Mouse (Mus musculus): ENCODE data around the gene Skap2. TPM values are rescaled to one million over a fixed set of nuclear protein-coding genes. Genes with fewer than 3 reads are reported as not detected.

Gene Skap2
- polyA plus RNA-seq, 1 experiment from 2014 or later, result 30.3 TPM

DNA sequence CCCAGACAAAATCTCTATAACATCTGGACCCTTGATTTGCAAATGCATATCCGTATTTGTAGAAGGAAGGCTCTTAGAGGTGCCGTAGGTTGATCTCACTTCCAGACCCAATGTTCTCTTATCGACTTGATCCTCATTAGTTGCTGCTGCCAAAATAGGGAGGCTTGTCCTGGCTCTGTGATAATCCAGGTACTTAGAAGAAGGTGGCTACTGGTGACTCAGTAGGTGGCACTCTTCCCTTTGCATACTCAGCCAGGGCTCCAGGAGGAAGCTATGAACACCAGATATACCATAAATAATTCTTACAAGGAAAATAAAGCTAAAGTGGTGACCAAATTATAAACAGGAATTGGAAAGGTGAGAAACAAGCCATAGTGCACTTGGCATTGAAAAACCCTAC lies 3.6 kb downstream of the Skap2 start:
- peaks cover 22% of the 10 kb centered on the region for H3K27me3 ChIP-seq (replicated peaks; ENCODE audit: control insufficient read depth, insufficient read depth, low read length)
- no peaks in the 10 kb centered on the region for H3K9me3 ChIP-seq (ENCODE audit: control insufficient read depth, low read length)
- no peak overlapping the region for H3K4me2 ChIP-seq (ENCODE audit: low read length)
- no peak for ATAC-seq
- 52% methylated on average over 3 of the region's 3 CpGs for WGBS
- peaks cover 3% of the 10 kb centered on the region; the same call in 1 of the 2 replicates for H3K4me1 ChIP-seq (ENCODE audit: control insufficient read depth, insufficient read depth, low read depth, low read length)
- no peak overlapping the region for H3K27ac ChIP-seq (ENCODE audit: low read depth, low read length)
- no peak overlapping the region for H3K4me3 ChIP-seq (ENCODE audit: low read length)
- H3K9ac ChIP-seq (ENCODE audit: low read depth, low read length), result no peak overlapping the region
- no peaks in the 10 kb centered on the region for H3K36me3 ChIP-seq (ENCODE audit: control insufficient read depth, insufficient read depth, low read length)

DNA sequence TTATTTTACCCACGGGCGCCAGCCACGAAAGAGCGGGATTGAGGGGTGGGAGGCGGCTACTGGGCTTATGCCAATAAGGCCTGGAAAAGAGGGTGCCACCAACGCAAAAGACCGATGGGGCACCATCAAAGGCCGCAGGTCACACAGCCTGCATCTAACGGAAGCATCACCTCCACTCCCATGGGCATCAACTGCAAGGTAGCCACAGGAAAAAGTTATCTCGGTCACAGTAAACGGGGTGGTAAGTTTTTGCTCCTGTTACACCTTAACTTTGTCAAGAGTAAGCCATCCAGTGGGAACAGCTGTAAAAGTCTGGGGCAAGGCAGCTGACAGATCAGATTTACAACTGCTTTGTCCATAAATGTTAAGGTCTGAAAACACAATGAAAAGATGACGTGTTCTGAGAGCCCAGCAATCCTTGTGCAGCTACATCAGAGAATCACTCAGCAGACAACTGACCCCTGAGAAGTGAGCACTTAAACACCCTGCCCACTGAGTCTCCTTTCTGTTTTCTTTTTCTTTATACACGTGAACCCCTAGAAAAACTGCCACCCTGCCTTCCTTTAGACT lies 5.6 kb downstream of the Skap2 start:
- Histone ChIP-seq H3K36me3 (ENCODE audit: control insufficient read depth, insufficient read depth, low read length) (no peaks in the 10 kb centered on the region), H3K4me2 (ENCODE audit: low read length) (peak overlapping the region; percentile 37), H3K27me3 (replicated peaks; ENCODE audit: control insufficient read depth, insufficient read depth, low read length) (peaks cover 27% of the 10 kb centered on the region), H3K27ac (ENCODE audit: low read depth, low read length) (no peak overlapping the region), H3K4me3 (ENCODE audit: low read length) (no peak overlapping the region), H3K9ac (ENCODE audit: low read depth, low read length) (no peak overlapping the region), H3K4me1 (ENCODE audit: control insufficient read depth, insufficient read depth, low read depth, low read length) (peaks cover 1% of the 10 kb centered on the region; the same call in 1 of the 2 replicates), H3K9me3 (ENCODE audit: control insufficient read depth, low read length) (no peaks in the 10 kb centered on the region)
- 16% methylated on average over 13 of the region's 13 CpGs for WGBS
- ATAC-seq, result no peak

DNA sequence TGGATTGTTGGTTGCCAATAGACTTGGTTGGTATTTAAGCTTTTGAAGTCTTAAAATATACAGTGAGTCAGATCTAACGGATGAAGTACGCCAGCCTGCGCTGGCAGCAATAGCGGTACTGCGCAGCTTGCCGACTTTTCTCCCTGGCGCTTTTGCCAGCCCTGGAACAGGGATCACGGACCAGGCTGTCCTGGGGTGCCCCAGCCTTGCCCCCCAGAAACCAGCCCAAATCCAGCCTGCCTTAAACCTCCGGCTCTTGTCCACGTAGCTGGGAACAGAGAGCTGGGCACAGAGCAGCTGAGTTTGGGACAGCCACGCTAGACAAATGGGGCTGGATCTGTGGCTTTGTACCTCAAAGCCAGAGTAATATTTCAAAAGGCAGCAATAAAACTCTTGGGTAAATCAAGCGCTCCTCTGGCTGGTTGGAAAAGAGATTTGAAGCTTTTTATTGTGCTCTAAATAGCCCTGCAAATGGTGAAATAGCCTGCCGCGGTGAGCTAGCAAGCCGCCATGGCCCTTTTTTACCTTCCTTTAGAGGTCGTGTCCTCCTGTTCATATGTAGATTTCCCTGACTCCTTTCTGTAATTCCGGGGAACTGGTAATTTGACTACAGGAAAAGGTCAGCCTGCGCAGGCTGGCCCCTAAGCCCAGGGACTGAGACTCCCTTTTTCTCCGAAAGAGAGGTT lies 6.2 kb downstream of the Skap2 start:
- Histone ChIP-seq H3K9me3 (ENCODE audit: control insufficient read depth, low read length) (no peaks in the 10 kb centered on the region), H3K36me3 (ENCODE audit: control insufficient read depth, insufficient read depth, low read length) (no peaks in the 10 kb centered on the region), H3K9ac (ENCODE audit: low read depth, low read length) (no peak overlapping the region), H3K27ac (ENCODE audit: low read depth, low read length) (no peak overlapping the region), H3K27me3 (replicated peaks; ENCODE audit: control insufficient read depth, insufficient read depth, low read length) (peaks cover 26% of the 10 kb centered on the region), H3K4me3 (ENCODE audit: low read length) (peak overlapping the region; percentile 8), H3K4me2 (ENCODE audit: low read length) (peak overlapping the region; percentile 37), H3K4me1 (ENCODE audit: control insufficient read depth, insufficient read depth, low read depth, low read length) (no peaks in the 10 kb centered on the region)
- WGBS, result 6% methylated on average over 19 of the region's 19 CpGs
- ATAC-seq, result no peak

GRCm38 (mm10) chr6:52005616-52005962 lies 6.8 kb downstream of the Skap2 start:
- Histone ChIP-seq H3K4me1 (ENCODE audit: control insufficient read depth, insufficient read depth, low read depth, low read length) (no peaks in the 10 kb centered on the region), H3K9ac (ENCODE audit: low read depth, low read length) (no peak overlapping the region), H3K4me3 (ENCODE audit: low read length) (no peak overlapping the region), H3K27me3 (replicated peaks; ENCODE audit: control insufficient read depth, insufficient read depth, low read length) (peaks cover 26% of the 10 kb centered on the region), H3K36me3 (ENCODE audit: control insufficient read depth, insufficient read depth, low read length) (no peaks in the 10 kb centered on the region), H3K27ac (ENCODE audit: low read depth, low read length) (no peak overlapping the region), H3K9me3 (ENCODE audit: control insufficient read depth, low read length) (no peaks in the 10 kb centered on the region), H3K4me2 (ENCODE audit: low read length) (peak overlapping the region; percentile 37; the same call in 1 of the 2 replicates)
- ATAC-seq, result no peak
- 14% methylated on average over 8 of the region's 8 CpGs for WGBS

GRCm38 (mm10) chr6:52004995-52005394 lies 7.4 kb downstream of the Skap2 start:
- ATAC-seq, result no peak
- WGBS, result 40% methylated on average over 3 of the region's 3 CpGs
- no peak overlapping the region for H3K4me3 ChIP-seq (ENCODE audit: low read length)
- H3K9me3 ChIP-seq (ENCODE audit: control insufficient read depth, low read length), result no peaks in the 10 kb centered on the region
- H3K4me1 ChIP-seq (ENCODE audit: control insufficient read depth, insufficient read depth, low read depth, low read length), result no peaks in the 10 kb centered on the region
- H3K27me3 ChIP-seq (replicated peaks; ENCODE audit: control insufficient read depth, insufficient read depth, low read length), result peaks cover 26% of the 10 kb centered on the region
- no peaks in the 10 kb centered on the region for H3K36me3 ChIP-seq (ENCODE audit: control insufficient read depth, insufficient read depth, low read length)
- H3K4me2 ChIP-seq (ENCODE audit: low read length), result no peak overlapping the region
- H3K27ac ChIP-seq (ENCODE audit: low read depth, low read length), result no peak overlapping the region
- H3K9ac ChIP-seq (ENCODE audit: low read depth, low read length), result no peak overlapping the region

DNA sequence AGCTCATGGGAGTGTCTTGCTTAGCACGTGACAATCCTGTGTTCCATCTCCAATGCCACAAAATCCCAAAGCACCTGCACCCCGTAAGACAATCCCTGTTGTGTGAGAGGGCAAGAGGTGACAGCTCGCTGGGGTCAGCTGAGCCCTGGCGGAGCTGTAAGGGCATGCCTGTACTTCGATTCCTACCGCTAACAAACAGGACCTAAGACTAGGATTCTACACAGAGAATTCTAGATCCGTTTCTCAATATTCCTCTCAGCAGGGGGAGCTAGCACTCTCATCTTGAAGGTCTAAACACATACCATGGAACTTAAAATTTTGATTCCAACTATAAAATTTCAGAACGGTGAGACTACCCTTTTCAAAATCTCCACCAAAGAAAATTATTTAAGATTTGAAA lies 9.7 kb downstream of the Skap2 start:
- WGBS, result 36% methylated on average over 8 of the region's 8 CpGs
- no peak overlapping the region; the same call in 1 of the 2 replicates for H3K27ac ChIP-seq (ENCODE audit: low read depth, low read length)
- H3K9me3 ChIP-seq (ENCODE audit: control insufficient read depth, low read length), result no peaks in the 10 kb centered on the region
- H3K4me3 ChIP-seq (ENCODE audit: low read length), result no peak overlapping the region
- H3K4me2 ChIP-seq (ENCODE audit: low read length), result no peak overlapping the region
- H3K4me1 ChIP-seq (ENCODE audit: control insufficient read depth, insufficient read depth, low read depth, low read length), result no peaks in the 10 kb centered on the region
- H3K36me3 ChIP-seq (ENCODE audit: control insufficient read depth, insufficient read depth, low read length), result no peaks in the 10 kb centered on the region
- H3K27me3 ChIP-seq (replicated peaks; ENCODE audit: control insufficient read depth, insufficient read depth, low read length), result peaks cover 19% of the 10 kb centered on the region
- H3K9ac ChIP-seq (ENCODE audit: low read depth, low read length), result no peak overlapping the region; the same call in 1 of the 2 replicates
- ATAC-seq, result no peak

DNA sequence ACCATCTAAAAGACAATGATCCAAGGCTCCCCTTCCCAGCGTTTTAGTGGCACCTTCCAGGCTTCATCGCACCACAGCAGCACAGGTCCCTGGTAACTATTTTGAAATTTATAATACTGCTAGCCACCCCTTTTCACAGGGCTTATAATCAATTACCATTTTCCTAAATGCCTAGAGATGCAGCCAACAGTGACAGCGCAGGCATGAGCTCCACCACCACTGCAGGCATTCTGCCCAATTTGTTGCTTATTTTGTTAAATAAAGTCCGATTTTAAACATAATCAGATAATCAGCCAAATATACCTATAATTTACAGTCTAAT lies 13.2 kb downstream of the Skap2 start:
- no peak overlapping the region for H3K4me3 ChIP-seq (ENCODE audit: low read length)
- no peaks in the 10 kb centered on the region for H3K36me3 ChIP-seq (ENCODE audit: control insufficient read depth, insufficient read depth, low read length)
- ATAC-seq, result no peak
- H3K9me3 ChIP-seq (ENCODE audit: control insufficient read depth, low read length), result no peaks in the 10 kb centered on the region
- peaks cover 11% of the 10 kb centered on the region for H3K27me3 ChIP-seq (replicated peaks; ENCODE audit: control insufficient read depth, insufficient read depth, low read length)
- H3K4me1 ChIP-seq (ENCODE audit: control insufficient read depth, insufficient read depth, low read depth, low read length), result no peaks in the 10 kb centered on the region
- no peak overlapping the region for H3K27ac ChIP-seq (ENCODE audit: low read depth, low read length)
- 70% methylated on average over 4 of the region's 4 CpGs for WGBS
- H3K4me2 ChIP-seq (ENCODE audit: low read length), result no peak overlapping the region
- no peak overlapping the region for H3K9ac ChIP-seq (ENCODE audit: low read depth, low read length)

DNA sequence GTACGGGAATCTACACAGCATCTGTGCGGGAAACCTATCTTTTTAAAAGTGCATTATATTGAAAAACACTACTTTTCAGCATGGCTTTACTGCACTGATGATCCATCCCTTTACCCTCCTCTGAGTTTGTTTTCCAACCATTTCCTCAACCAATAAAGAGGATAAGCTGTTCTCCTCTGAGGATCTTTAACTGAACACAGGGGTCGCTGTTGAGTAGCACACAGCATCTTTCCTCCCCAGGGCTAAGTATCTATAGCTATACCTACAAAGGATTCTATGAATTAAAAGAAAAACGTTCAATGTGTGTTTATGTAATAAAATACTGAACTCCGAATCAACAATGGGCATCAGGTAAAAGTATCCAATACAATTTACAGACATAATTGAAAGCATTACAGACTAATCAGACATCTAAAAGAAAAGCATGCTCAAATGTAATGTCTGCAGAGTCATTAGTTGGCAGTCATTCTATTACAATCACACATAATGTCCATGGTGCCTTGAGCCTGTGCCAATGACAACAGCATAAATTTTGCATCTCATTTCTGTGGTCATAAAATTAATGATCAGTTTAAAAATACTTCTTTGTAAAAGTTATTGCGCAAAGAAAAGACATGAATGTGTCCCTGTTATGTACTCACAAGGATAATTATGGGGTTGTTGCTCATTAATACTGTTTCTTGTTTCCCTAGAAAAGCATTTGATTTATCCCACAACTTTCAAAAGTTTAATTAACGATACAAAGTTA lies 13.8 kb downstream of the Skap2 start:
- Histone ChIP-seq H3K4me2 (ENCODE audit: low read length) (no peak overlapping the region), H3K27me3 (replicated peaks; ENCODE audit: control insufficient read depth, insufficient read depth, low read length) (peaks cover 8% of the 10 kb centered on the region), H3K4me1 (ENCODE audit: control insufficient read depth, insufficient read depth, low read depth, low read length) (no peaks in the 10 kb centered on the region), H3K9ac (ENCODE audit: low read depth, low read length) (no peak overlapping the region), H3K36me3 (ENCODE audit: control insufficient read depth, insufficient read depth, low read length) (no peaks in the 10 kb centered on the region), H3K4me3 (ENCODE audit: low read length) (no peak overlapping the region), H3K27ac (ENCODE audit: low read depth, low read length) (no peak overlapping the region), H3K9me3 (ENCODE audit: control insufficient read depth, low read length) (no peaks in the 10 kb centered on the region)
- no peak for ATAC-seq
- 51% methylated on average over 7 of the region's 7 CpGs for WGBS

DNA sequence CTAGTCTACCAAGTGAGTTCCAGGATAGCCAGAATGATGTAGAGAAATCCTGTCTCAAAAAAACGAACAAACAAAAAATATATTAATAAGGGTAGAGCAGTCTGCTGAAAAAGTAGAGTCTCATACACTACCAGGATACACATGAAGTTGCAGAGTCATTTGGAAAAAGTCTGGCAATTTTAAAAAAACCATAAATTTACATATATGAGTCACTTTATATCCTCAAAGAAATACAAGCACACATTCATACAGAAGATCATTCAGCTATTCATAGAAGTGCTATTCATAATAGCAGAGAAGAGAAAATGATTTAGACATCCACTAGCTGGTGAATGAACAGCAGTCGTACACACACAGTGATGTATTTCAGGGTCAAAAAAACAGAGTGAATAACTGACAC lies 24.4 kb downstream of the Skap2 start:
- no peak overlapping the region for H3K9ac ChIP-seq (ENCODE audit: low read depth, low read length)
- no peak overlapping the region for H3K4me3 ChIP-seq (ENCODE audit: low read length)
- no peaks in the 10 kb centered on the region for H3K27me3 ChIP-seq (replicated peaks; ENCODE audit: control insufficient read depth, insufficient read depth, low read length)
- no peaks in the 10 kb centered on the region for H3K9me3 ChIP-seq (ENCODE audit: control insufficient read depth, low read length)
- no peak overlapping the region for H3K27ac ChIP-seq (ENCODE audit: low read depth, low read length)
- 77% methylated on average over 2 of the region's 2 CpGs for WGBS
- no peaks in the 10 kb centered on the region for H3K4me1 ChIP-seq (ENCODE audit: control insufficient read depth, insufficient read depth, low read depth, low read length)
- no peak overlapping the region for H3K4me2 ChIP-seq (ENCODE audit: low read length)
- ATAC-seq, result no peak
- H3K36me3 ChIP-seq (ENCODE audit: control insufficient read depth, insufficient read depth, low read length), result no peaks in the 10 kb centered on the region

Measured in hindbrain, embryonic 16.5 days (tissue).